Mouse (Mus musculus) MEL-GATA-1-ER (cell line): ENCODE results near the gene Sspn.

Experiments
- DNase-seq: peaks from one replicate; pipeline ENCODE4 v3.0.0-alpha.2; 2012; ENCODE audit warnings: low read depth; ENCODE audit errors: extremely low read depth

The Sspn gene

DNA sequence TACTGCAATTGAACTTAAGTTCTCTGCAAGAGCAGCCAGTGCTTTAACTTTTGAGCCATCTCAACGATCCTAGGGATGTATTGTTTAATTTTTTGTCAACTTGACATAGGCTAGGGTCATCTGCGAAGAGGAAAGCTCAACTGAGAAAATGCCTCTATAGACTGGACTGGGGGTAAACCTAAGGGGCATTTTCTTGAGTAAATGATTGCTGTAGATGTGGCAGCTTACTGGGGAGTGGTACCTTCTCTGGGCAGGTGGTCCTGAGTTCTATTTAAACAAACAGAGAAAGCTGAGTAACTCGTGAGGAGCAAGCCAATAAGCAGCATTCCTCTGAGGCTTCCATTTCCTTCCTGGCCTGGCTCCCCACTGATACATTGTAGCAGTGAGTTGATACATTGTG lies at the start of gene Sspn:
TSS of gene Sspn (plus strand) at position 301 of the 400 bp plus-strand sequence.
- no peak for DNase-seq

DNA sequence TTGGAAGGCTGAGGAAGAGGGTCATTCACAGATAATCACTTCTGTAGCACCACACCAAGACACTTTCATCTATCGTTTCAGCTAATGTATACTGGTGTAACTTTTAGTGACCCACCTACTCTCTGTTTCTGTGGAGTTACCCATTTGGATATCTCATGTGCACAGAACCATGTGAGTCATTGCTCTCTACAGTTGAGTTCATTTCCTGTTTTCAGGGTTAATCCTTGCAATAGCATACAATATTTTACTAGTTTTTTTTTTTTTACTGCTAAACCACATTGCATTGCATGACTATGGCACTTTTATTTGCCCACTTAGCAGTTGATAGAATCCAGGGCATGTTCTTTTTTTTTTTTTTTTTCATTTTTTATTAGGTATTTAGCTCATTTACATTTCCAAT lies 48.4 kb upstream of the Sspn start:
- DNase-seq = no peak

DNA sequence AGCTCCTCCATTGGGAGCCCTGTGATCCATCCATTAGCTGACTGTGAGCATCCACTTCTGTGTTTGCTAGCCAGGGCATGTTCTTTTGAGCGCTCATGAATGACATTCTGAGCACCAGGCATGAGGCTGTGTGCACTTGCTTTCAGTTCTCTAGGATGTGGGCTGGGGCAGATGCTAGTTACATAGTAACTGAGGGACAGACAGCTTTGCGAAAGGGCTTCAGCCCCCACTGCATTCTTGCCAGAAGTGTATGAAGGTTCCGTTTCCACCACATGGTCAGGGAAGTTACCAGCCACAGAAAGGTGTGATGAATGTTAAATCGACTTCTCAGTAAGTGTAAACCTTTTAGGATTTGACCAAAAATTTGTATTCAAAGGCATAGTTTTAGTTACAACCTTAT lies 47.8 kb upstream of the Sspn start:
- no peak for DNase-seq

DNA sequence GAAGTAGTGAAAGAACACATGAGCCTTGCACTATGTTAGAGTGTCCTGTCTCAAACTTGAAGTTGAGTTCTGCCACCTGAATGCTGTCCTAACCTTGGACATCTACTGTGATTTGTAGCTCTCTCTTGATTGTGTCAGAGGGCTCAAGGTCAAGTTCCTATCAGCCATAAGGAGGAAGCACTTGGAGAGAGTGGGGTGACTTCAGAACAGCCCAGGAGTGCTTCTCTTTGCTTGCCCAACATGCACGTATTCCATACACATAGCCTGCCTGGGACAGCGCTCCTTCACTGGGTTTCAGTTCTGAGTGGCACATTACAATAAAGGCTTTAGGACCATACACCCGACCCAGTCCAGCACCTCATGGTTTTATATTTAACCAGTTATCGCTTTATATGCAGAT lies 46.4 kb upstream of the Sspn start:
- DNase-seq = no peak

DNA sequence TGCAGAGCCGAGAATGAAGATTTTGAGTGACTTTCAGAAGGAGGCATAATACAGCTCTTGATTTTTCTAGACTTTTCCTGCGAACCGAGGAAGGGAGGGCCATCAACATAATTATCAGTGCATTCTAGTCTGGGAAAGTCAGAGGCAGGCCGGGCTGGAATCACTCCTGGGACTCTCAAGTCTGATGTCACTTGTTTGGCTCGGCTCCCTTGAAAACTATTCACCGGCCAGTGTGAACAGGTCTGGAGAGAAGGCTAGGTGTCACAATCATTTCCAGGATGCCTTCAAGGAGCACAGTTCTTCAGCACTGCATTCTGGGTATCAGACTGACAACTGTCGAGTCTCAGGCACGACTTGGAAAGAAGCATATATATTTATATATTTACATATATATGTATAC lies 45.2 kb upstream of the Sspn start:
- no peak for DNase-seq

DNA sequence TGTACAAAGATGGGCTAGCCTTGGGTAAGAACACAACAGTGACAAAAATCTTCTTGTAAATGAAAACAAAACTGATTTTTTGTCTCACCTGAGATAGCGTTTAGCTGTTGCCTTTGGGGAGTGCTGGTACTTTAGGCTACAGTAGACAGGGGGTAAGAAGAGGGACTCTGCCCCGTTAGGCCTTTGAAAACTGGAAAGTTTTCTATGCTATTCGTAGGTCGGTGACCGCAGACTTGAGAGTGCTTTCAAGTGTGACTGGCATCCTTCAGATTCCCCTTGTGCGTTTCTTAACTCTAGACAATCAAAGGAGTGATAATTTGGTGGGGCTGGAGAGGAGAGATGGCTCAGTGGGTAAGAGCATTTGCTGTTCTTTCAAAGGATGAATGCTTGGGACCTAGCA lies 43.7 kb upstream of the Sspn start:
- no peak for DNase-seq

DNA sequence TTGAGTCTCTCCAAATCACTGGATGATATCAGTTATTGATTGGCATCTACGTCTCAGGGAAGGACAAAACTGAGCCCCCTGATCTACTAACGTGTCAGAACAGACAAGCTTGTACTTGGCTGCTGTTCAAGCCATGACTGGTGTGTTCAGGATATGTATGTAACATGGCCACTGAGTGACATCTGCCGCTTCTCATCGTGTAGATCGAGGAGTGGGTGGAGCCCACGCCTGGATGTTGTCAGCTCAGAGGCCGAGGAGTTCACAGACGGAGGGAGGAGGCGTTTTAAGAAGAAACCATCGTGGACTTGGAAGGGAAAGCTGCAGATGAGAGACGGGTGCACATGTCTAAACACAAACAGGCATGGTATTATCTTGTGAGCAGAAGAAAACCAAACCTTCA lies 39.5 kb upstream of the Sspn start:
- no peak for DNase-seq

DNA sequence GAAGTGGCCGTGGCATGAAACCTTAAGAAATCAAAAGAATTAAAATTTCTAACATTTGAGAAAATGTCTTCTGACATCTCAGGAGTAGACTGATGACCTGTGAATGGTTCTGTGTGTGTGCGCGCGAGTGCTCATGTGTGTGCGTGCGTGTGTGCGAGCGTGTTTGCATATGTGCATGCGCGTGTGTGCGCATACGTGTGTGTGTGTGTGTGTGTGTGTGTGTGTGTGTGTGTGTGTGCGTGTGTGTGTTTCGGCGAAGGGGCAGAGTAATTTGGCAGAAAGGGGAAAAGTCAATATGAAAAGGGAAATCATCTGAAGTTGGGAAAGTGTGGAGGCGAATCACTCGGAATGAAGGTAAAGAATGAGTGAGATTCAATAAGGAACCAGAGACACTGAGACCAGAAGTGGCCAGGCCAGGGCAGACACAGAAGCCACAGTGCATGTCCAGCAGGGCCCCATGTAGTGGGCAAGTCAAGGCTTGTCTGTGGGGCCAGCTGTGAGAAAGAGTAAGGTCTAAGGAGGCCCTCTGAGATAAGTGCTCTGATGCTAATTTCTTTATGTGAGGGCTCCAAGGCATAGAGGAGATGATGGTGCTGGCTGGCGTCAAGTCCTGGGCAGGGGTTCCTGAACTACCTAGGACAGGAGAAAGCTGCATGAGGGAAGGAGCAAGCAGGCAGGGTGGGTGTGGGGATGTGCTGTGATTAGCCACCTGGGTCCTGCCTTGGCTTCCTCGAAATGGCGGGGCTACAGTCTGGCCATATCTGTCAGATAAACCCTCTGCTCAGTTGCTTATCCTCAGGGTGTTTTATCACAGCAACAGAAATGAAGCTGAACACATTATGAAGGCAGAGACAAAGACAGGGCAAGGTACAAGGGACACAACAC lies 38.8 kb upstream of the Sspn start:
- no peak for DNase-seq

DNA sequence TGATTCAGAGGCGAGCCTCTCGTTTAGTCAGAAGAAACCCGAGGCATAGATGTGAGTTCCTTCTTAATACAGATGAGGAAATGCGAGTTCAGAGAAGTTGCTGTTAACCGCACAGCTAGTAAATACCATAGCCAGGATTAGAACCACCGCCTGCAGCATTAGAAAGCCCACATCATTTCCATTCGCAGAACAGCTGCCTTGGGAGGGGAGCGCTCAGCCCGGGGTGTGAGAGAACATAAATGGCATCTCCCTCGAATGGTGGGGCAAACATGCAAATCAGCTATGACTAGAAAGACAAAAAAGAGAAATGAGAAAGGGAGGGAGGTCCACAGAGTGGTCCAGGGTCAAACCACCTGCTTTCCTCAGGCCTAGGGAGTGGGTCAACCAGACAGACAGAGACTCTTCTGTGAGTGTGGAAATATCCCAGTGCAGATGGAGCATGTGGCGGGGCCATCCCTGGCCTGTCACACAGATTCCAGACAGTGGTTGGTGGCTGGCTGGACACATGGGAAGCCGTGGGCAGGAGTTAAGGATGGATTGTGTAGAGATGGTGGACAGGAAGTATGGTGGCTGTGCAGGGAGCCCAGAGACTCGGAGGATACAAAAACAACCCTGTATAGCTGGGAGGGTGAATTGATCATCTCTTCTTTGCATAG lies 37.9 kb upstream of the Sspn start:
- no peak for DNase-seq

DNA sequence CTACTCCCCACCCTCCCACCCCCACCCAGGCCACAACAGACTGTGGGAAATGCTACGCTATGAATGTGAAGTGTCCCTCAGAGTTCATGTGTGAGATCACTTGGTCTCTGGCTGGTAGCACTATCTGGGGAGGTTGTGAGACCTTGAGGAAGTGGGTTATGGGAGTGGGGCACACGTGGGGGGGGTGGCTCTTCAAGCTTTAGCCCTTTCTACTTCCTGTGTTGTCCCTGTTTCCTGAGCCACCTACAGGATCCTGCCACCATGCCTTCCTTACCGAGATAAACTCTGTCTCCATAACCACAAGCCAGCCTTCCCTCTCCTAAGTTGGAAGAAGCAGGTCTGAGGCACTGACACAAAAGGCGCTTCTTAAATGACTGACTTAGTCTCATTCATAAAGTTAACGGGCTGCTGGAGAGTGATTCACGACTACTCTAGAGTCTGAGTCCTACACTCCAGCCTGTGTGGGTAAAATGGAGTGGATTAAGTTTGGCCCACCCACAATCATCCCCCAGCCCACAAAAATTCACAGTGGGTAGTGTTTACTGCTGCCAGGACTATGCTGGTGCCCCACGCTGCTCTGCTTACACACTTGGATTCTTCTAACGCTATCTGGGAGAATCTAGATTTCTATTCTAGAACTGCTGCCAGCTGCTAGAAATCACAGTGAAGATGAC lies 36.6 kb upstream of the Sspn start:
- DNase-seq = no peak

DNA sequence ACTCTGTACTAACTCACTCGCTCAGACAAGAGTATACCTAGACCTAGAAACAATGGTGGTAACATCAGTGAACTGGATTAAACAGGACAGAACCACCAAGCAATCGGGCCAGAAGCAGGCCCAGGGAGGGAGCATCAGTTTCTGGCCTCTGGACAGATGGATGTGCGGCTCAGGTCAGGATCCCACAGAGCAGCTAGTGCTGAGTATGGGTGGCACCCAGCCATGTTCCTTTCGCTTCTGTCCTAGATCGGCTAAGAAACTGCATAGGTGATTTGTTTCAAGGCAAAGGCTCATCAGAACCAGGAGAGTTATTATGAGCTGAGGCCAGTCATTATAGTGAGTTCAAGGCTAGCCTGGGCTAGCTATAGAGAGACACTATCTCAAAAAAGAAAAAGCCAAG lies 27.3 kb upstream of the Sspn start:
- no peak for DNase-seq

DNA sequence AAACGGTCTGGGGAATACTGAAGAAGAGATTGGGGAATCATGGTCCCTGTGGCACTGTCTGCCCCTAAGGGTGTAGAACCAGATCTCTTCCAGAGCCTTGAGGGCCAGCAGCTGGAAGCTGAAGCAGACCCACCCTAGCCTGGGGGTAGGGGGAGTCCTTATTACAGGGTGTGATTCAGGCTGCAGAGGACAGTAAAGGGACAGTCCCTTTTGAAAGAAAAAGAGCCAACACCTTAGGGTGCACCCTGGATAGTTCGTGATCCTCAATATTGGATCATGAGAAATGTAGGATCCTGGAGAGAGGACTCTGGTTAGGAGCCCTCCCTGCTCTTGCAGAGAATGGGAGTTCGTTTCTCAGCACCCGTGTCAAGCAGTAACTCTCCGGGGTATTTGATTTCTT lies 26.8 kb upstream of the Sspn start:
- DNase-seq = no peak

DNA sequence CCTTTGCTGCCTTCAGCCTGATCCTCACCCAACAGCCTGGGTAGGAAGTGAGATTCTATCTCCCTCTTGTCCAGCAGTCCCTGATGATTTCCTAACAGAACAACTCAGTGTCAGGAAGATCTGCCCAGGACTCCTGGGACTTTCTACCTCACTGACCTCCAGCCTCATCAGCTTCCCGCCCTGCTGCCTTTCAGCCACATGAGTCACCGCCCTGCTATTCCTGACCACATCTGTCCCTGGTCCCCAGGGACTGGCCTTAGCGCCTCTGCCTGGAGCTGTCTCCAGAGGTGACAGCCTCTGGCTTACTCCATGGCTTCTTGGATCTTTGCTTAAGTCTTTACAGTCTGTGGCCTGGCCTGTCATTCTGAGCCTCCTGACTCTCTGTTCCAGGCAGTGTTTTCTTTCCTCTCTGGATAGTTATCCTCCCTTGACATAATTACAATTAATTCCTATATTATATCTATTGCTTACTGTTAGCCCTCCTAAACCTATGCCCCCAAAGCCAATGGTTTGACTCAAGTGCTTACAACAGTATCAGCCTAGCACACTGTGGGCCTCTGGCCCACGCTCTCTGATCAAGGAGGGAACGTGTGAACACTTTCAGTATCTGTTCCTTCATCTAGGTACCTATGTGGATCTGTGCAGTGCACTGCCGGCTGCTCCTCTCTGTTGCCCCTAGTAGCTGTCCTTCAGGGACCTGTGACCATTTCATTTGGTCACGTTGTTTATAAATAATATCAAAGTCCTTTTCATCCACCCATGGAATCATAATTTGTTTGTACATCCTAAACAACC lies 25.1 kb upstream of the Sspn start:
- DNase-seq = no peak

DNA sequence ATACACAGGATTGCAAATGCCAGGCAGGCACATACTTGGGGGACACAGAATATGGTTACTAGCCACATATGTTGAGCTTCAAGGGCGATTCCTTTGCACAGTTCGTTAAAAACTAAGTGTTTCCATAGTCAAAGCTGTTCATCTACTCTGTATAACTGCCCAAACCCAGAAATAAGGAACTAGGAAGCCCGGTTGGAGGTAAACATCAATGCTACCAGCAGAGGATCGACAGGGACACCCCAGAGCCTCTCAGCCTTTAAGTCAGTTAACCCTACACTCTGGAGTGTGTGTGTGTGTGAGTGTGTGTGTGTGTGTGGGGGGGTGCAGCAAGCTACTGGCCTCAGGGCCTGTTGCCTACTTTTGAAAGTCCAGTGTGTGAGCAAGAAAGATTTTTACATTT lies 21.5 kb upstream of the Sspn start:
- DNase-seq = no peak

DNA sequence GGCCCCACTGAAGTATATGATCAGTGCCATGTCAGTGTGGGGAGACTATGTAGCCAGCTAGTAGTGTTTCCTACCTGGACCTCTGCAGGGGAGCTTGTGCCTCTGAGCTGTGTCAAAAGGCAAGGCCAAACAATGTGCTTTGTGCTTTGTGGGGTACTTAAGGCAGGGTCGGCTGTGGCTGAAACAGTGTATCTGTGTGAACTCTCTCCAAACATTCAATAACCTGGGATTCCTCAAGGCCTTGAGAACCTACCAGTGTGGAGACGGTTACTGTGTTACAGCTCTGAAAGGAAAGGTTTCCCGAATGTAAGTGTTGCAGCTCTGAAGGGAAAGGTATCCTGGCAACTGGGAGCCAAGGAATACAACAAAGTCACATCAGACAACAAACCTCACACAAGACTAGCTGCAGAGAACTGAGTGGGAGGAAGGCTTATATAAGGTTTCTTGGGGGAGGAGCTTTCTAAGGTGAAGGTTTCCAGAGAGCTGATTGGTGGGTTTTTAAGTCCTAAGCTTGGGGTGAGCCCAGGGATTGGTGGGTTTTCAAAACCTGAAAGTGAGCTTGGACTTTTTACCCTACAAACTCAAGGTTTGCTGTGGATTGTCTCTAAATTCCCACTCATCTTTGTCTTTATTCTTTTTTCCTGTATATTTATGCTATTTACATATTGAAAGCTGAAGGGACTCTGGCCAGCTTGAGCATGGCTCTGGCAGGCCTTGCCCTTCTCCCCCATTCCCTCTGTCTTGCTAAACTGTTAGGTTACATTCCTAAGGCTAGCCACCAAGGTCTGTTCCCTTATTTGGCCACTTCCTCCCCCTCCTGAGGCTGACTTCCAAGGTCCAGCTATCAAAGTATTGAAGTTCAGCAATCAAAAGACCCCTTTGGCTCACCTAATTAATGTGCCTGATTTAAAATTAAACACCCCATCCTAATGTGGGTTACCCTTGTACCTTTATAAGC lies 20.7 kb upstream of the Sspn start:
- no peak for DNase-seq

DNA sequence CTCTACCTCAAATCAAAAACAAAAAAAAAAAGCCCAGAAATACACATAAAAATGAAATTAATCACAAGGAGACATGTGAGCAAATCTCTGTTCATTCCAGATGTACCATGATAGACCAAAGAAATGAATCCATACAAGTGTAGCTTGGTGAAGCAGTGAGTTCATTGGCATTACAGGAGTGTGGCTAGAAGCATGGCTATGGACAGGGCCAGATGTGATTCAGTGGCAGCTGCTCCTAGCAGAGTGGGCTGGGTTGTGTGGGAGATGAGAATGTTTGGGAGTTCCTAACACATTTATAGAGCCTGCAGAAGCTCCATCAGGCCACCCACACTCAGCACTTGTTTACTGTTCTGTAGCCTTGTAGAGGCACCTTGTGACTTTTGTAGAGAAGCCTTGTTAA lies 19.2 kb upstream of the Sspn start:
- no peak for DNase-seq

DNA sequence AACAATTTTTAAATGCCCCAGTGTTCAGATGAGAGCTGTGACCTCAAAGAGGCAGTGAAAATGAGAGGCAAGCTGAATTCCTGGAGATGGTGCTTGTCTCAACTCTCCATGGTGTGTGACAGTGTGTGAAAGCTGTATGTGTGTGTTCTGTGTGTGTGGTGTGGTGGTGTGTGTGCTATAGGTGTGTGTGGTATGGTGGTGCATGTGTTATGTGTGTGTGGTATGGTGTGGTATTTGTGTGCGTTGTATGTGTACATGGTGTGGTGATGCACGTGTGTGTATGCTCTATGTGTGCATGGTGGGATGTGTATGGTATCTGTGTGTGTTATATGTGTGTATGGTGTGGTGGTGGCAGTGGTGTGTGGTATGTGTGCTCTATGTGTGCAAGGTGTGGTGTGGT lies 16.0 kb upstream of the Sspn start:
- no peak for DNase-seq

DNA sequence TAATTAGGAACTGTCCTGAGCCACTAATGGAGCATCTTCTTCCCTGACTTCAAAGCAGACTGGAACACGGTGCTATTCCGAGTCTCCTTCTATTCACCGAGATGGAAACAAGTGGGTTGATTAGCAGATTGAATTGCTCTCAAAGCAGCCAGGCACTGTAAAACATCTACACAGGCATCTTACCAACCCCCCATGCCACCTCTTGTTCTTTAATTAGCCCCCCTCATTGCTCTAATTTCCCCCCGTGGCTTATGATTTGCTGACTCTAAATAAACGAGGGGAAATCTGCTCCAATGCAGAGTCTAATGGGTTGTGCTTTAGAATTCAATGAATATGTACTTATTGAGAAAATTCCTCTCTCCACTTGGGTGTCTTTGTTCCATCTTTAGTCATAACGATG lies 15.0 kb upstream of the Sspn start:
- DNase-seq = no peak

DNA sequence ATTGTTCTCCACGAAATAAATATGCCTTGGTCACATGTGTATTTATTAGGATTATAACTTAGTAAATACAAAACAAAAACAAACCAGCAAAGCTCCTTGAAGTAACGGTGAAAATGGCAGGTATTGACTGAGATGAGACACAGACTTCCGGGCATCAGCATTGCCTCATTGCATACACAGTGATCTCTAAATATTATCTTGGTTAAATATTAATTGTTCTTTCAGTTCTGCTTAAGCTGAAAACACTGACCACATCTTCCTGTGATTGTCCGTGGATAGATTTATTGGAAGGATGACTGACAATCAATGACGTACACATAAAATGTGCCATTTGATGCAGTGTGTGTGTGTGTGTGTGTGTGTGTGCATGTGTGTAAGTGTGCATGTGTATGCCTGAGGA lies 13.2 kb upstream of the Sspn start:
- DNase-seq = no peak

DNA sequence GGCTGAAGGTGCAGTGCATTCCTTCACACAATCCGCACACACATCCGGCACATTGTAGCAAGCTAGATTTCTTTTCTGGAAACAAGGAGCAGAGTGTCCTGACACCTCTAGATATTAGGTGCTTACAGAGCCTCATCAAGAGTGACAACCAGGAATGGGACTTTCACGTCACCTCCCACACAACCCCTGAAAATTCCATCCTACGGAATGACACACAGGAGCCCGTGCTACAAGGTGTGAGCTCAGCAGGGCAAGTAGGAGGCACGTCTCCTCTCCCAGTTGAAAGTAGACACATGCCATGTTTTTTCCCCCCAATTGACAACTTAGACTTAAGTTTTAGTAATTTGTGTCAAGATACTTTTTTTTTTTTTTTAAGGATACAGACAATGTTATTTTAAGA lies 7.8 kb upstream of the Sspn start:
- DNase-seq = no peak
